Mouse (Mus musculus) brain, embryonic 14.5 days (tissue): ENCODE results near the gene Tenm4.

Experiments used
- CTCF ChIP-seq: fragments of 200-500 bp; IDR thresholded peaks from 2 replicates; pipeline ENCODE4 v1.5.1; 2012; ENCODE audit warnings: inconsistent platforms, mild to moderate bottlenecking, moderate library complexity, borderline replicate concordance; ENCODE audit not compliant: insufficient read depth, insufficient read length; ENCODE audit errors: extremely low read depth
- POLR2A ChIP-seq: fragments of 200-500 bp; IDR thresholded peaks from 2 replicates; pipeline ENCODE4 v1.6.1; 2012; ENCODE audit warnings: mild to moderate bottlenecking, inconsistent platforms, borderline replicate concordance; ENCODE audit not compliant: poor library complexity, insufficient read depth, insufficient read length, severe bottlenecking; ENCODE audit errors: extremely low read depth

DNA sequence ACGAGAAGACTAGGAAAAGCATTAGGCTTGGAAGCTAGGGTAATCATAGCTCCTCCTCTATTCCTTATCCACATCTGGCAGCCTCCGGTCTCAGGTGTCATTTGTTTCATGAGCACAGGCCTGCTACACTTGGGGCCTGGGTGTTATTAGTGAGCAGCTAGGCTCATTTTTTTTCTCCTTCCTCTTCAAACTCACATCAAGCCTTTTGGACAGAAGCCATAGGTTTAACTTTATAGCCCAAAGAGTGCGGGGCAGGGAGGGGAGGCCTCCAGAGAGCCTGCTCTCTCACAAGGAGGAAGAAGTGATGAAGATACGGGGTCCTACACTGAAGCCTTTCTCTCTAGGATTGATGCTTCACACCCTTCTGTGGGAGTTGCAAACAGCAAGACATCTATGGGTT, 538.8 kb downstream of the Tenm4 start:
- TF ChIP-seq POLR2A = no peak
- TF ChIP-seq CTCF = no peak
